Mouse (Mus musculus) kidney, adult 11 months (tissue): ENCODE results near the gene Calm3.
"Not testable (repeated sequence)": the region's sequence is repeated elsewhere in the genome, so short reads cannot be mapped to it uniquely, and the experiment has no call there.

ENCODE experiments used
- DNase-seq: peaks from one replicate; pipeline ENCODE4 v3.0.0; 2022

Gene Calm3

DNA sequence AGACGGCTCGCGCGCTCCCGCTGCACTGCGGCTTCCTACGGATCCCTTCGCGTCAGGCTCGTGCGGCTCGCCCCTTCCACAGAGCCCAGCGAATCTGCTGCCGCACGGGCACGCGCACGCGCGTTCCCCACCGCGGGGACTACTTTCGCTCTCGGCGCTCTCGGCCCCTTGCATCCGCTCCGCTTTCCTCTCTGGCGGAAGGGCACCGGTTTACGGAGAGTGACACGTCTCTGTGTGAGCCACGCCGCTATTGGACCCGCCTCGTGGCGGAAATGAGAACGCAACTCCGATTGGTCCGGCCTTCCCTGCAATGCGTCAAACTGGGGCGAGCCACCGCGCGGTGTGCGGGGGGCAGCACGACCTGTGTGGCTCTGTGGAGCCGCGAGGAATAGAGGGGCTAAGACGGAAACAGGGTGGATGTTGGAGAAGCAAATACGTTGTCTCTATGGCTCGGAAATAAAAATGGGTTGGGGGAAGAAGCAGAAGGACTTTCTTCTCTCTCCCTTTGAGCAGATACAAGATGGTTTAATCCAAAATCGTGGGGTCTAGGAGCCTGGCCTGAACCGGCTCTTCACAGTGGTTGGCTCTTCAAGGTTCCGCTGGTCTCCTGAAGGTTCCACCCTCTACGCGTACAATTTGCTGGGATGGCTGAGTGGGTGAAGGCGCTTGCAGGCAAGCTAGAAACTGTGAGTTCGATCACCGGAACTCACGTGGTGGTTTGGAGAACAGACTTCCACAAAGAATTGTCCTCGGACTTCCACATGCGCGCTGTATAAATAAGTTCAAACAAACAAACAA lies at the start of gene Calm3:
Gene Calm3, minus strand, starts transcription at position 78 of the 798 bp plus-strand sequence.
- DNase-seq: peak; percentile 99

GRCm38 (mm10) chr7:16971160-16971559 lies 47.2 kb upstream of the Calm3 start:
- DNase-seq: no peak

- no peak for DNase-seq
These were observed 44.5 kb upstream of the Calm3 start for GRCm38 (mm10) chr7:16968414-16968813.

DNA sequence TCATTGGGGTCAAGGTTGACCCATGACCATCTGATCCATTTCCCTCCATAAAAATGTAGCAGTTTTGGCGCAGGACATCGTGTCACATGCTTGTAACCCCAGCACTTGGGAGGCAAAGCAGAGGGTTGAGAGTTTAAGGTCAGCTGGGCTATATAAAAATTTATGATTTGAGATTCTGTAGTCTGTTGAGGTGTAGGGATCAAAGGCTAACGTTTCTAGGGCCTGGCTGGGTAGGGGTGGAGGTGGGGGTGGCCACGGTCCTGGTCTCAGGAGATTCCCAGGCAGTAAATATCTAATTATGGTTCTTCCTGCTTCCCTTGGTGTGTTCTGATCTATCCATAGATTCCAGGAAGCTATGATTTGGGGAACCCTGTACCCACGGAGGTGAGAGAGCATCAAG lies 37.8 kb upstream of the Calm3 start:
- DNase-seq: no peak

DNA sequence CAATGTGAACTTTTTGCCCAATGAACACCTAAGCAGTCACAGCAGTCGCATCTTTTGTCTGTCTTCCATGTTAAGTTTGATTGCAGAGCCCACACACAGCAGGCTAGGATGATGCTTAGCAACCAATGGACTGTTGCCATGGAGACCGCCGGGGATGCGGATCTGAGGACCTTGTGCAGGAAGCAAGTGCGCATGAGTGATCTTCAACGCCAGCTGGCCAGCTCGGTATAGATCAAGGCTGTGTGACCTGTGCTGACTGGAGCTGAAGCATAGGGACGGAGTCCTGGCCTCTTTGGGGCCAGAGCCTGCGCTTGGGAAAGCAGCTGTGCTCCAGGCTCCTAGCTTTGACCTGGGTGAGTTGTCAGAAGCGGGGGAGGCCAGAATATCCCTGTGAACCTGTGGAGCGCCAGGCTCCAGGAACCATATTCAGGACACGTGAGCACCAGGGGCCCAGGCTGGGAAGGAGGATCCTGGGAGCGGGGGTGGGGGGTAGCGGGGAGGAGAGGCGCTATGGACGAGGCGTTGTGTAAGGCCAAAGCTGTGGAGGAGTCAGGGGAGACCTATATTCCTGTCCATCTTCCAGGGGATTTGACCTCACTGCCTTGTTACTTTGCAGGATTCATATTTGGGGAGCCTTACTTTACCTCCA lies 35.7 kb upstream of the Calm3 start, which contains the start of gene Pnmal1:
Gene Pnmal1, plus strand, starts transcription at position 141 of the 649 bp plus-strand sequence.
- no peak for DNase-seq

- DNase-seq: no peak
These were observed 32.7 kb upstream of the Calm3 start for GRCm38 (mm10) chr7:16956410-16957265.

DNA sequence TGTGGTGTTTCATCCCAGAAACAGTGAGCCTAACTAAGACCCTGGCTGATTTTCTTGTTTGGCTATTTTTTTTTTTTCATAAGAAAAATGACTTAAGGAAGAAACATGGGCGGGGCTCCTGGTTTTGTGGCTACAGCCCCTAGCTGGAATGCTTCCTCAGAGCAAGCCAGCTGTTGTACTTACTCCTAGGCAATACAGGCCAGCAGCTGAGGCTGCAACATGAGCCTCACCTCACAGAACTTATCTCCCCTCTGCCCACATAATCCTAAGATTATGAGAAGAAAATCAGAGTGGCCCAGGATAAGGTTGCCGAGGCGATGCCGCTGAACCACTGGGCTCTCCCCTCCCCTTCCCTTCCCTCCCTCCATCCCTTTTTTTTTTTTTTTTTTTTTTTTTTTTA lies 31.8 kb upstream of the Calm3 start:
- DNase-seq: no peak

DNA sequence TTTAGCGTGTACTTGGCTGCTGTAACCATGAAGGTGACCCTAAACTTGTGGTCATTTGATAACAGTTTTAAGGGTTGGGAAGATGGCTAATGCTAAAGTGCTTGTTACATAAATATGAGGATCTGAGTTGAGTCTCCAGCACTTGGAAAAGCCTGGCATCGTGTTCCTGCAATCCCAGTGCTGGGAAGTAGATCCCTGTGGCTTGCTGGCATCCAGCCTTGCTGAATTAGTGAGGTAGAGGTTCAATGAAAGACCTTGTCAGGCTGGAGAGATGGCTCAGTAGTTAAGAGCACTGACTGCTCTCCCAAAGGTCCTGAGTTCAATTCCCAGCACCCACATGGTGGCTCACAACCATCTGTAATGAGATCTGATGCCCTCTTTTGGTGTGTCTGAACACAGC lies 29.9 kb upstream of the Calm3 start:
- DNase-seq: not testable (repeated sequence)

DNA sequence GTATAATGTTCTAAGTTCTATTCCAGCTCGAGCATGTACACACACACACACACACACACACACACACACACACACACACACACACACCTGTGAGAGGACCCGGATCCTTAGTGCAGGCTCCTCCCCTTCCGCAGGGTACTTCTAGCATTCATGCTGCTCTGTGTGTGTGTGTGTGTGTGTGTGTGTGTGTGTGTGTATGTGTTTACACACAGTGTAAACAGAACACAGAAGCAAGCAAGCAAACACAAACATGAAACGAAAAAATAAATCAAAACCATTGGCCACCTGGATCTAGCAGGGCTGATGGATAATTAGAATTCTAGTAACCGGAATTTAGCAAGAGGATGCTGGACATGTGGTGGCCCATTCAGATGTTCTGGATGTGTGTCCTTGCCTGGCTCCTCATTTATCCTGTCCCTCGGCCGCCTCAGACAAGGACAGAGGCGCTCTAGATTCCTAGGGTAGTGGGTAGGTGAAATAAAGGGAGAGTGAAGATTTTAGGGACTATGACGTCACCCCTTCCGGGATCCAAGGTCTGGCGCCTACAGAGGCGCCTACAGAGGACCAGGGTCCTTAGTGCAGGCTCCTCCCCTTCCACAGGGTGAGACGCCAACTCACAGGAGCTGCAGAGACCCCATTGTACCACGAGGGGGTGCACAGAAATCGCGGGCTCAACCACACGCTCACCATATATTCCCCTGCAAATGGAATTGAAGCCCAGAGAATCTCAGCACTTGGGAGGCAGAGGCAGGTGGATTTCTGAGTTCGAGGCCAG lies 27.1 kb upstream of the Calm3 start:
- DNase-seq: peak; percentile 62

DNA sequence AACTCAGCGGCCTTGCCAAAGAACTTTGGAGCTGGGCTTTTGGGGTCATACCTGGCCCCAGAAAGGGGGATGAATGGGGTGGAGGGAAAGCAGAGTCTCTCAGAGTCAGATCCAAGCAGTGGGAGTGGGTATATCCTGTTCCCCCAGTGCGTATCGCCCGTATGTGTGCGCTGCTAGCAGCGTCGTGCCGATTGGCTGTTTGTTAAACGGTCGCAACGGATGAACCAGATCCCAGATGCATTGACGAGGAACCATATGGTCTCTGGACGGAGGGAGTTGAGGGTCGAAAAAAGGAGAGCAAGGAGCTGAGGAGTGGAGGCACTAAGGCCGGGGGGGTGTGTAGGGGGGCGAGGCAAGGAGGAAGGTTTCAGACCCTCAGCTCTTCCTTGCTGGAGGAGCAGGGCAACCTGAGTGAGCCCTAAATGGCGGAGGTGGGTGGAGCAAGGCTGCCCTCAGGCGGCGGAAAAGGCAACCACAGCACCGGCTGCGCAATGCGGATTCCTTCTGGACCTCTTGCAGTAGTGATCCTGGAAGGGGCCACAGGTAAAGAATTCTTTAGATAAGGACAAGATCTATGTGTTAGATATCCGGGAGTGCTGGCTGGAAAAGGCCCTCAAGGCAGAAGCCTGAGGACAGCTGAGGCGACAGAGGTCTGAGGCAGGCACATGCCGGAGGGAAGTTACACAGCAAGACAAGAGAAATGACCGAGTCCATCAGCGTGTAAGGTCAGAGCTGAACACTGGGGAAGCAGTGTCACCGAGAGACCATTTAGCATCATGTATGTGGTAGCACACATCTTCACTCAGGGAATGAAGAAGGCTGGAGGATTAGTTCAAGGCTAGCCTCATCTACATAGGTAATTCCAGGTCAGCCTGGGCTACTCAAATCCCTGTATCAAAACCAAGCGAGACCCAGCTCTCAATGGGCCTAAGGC lies 26.3 kb upstream of the Calm3 start:
- peak; percentile 61 for DNase-seq

DNA sequence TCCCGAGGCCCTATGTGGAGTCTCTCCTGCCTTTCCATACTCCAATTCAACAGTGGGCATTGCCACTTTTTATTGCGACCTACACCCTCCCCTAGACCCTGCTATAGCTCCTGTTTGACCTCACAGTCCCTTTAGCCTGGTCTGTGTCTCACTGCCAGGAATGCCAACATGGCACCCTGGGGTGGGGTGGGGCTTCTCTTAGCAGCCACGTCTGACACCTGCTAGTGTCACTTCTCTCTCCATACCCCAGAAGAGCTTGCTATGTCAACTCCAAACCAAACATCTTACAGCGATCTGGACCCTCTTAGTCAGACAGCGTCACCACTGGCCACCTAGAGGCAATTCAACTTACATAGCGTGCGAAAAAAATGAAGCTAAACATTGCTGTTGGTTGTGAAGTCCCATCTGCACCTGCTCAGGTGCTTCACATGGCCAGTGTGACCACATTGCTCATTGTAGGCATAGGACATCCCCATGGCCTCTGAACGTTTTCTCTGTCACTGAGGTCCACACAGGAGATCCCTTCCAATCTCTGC lies 25.1 kb upstream of the Calm3 start:
- no peak for DNase-seq

- DNase-seq: no peak
These were observed 24.0 kb upstream of the Calm3 start for GRCm38 (mm10) chr7:16947959-16948361.

DNA sequence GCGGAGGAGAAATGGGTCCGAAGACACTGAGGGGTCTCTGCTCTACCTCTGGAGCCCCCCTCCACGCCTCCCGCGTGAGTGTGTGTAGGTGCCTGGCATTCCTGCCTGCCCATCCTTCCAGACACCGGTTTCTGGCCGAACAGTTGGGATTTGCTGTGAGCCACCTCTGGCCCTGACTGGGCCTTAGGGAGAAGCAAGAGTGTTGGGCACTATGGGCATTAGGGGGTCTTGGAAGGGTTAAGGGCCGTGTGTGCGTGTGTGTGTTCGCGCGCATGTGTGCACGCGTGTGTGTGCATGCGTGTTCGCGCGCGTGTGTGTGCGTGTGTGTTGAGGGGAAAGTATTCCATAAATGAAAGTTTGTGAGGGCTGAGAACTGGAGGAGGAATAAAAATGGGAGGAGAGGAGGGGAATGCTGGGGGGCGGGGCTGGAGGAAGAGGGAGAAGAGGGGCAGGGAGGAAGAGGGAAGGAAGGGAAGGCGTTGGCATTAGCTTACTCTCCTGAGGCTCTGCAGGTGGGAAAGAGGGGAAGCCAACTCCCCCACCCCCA lies 23.5 kb upstream of the Calm3 start:
- DNase-seq: no peak

DNA sequence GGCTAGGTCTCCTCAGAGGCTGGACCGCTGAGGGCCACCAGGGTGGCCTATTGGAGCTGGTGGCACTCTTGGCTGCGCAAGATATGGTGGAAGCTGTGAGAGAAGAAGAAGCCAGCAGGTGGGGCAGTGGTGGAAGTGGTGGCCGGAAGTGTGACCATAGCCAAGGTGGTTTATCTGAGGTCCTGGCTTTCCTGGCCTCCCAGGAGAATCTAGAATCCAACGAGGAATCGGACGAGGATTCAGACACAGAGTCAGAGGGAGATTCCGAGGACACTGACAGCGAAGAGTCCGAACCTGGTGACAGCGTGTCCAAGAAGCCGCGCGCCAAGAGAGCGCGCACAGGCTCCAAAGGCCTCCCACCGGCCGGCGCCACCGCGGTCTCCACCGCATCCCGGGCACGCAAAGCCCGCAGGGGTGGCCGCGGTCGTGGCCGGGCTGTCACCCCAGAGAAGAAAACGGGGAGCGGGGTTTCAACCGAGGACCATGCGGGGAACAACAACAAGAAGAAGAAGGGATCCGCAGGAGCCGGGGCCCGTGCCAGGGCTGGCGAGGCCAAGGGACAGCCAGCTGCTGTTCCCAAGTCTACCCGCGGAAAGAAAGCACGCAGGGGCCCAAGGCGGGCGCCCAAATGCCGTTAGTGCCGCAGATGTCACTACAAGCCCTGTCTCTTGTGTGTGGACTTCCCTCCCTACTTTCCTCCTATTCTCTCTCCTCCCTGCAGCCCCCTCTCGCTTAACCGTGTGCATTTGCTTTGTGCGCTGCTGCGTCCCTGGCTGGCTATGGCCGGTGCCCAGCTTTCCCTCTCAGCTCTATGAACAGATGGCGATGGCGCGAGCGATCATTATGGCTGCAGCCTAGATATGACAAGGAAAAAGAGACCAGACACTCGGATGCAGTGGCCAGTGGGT lies 22.8 kb upstream of the Calm3 start:
- no peak for DNase-seq

- DNase-seq: no peak
These were observed 21.5 kb upstream of the Calm3 start for GRCm38 (mm10) chr7:16945419-16945818.

- no peak for DNase-seq
These were observed 20.9 kb upstream of the Calm3 start for GRCm38 (mm10) chr7:16944808-16945315.

DNA sequence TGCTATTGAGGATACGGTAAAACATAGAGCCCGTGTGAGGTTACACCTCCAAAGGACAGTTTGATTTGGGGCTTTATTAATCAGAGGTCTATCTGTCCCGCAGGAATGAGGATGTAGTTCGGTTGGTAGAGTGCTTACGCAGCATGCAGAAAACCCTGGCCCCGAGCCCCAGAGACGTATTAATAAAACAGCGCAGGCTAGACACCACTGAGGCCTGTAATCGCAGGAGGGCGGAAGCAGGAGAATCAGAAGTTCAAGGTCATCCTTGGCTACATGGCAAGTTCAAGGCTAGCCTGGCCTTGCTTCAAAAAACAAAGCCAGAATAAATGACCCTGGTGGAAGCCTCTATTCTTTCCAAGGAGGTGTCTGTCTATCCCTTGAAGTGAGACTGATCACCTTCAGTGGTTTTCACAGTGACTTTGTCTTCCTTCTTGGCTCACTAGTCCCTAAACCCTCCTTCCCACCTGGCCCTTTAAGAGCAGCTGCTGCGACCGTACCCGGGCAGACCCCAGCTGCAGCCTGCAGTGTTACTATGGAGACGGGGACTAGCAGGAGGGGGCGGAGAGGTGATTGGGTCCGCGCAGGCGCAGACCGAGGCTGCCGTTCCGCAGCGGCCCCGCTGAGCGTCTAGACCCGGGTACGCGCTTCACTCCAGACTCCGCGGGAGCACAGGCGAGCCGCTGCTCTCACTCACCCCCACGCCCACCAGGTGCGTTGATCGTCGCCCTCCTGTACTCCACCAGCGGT lies 20.3 kb upstream of the Calm3 start, which contains the start of gene Pnmal2:
Gene Pnmal2, plus strand, starts transcription at position 622 of the 747 bp plus-strand sequence.
- peak; percentile 78 for DNase-seq

DNA sequence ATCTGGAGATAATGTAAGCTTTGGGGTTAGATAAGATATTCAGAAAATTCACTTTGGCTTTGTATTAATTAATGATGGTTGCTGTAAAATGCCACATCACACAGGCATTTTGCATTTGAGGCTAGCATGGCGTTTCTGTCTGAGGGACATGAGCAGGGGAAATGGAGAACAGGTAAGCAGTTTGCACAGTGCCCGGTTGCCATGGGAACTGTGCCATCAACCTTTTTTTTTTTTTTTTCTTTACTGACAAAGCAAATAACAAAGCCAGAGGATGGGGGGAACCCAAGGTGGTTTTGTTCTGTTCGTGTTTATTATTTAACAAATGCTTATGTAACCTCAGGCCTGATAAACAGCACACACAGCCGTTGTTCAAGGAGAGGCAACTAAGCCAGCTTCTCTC lies 18.9 kb upstream of the Calm3 start:
- DNase-seq: no peak

DNA sequence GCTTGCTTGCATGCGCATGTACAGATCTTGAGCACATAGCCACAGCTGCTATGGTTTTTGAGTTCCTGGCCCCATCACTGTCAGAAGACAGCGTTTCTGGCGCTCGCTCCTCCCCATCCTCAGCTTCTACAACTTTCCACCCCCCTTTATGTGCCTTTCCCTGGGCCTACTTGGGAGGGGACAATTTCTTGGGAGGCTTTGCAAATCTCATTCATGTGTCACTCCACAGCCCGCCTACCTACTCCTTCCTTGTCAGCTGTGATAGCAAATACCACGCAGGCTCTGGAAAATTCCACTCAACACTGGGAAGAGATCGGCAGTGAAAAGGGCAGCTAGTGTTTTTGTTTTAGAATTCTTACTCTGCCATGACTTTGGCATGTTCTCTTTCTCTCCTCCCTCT lies 16.4 kb upstream of the Calm3 start:
- DNase-seq: peak; percentile 51
